Mouse (Mus musculus) thymus, adult 2 months (tissue): ENCODE measurements around the gene Irf9. TPM values are rescaled to one million over a fixed set of nuclear protein-coding genes. Genes with fewer than 3 reads are reported as not detected.

ENCODE experiments used
- DNase-seq: peaks from one replicate; pipeline ENCODE4 v3.0.0; 2021
- H3K27ac ChIP-seq: fragments of 200-500 bp; 2 replicates; pipeline ENCODE4 v1.5.1; 2012; ENCODE audit warnings: low read length, control low read depth; ENCODE audit not compliant: control insufficient read depth, insufficient read depth
- H3K27me3 ChIP-seq: fragments of 200-500 bp; 2 replicates; pipeline ENCODE4 v1.6.1; 2012; ENCODE audit warnings: mild to moderate bottlenecking, low read length, moderate library complexity, mixed read lengths; ENCODE audit not compliant: control insufficient read depth, insufficient read depth
- H3K36me3 ChIP-seq: fragments of 200-500 bp; 2 replicates; pipeline ENCODE4 v1.6.1; 2012; ENCODE audit warnings: mild to moderate bottlenecking, low read length, moderate library complexity; ENCODE audit not compliant: control insufficient read depth, insufficient read depth
- H3K4me1 ChIP-seq: fragments of 200-500 bp; replicated peaks from 2 replicates; pipeline ENCODE4 v1.6.1; 2012; ENCODE audit warnings: low read length; ENCODE audit not compliant: control insufficient read depth, insufficient read depth
- H3K4me3 ChIP-seq: fragments of 200-500 bp; 2 replicates; pipeline ENCODE4 v1.5.1; 2012; ENCODE audit warnings: mild to moderate bottlenecking, low read length, control low read depth, moderate library complexity; ENCODE audit not compliant: control insufficient read depth, insufficient read depth
- CTCF ChIP-seq: fragments of 200-500 bp; IDR thresholded peaks from 2 replicates; pipeline ENCODE4 v1.5.1; 2012; ENCODE audit warnings: mild to moderate bottlenecking, control low read depth, low read length, moderate library complexity, borderline replicate concordance; ENCODE audit not compliant: control insufficient read depth, poor library complexity, insufficient read depth; ENCODE audit errors: extremely low read depth
- POLR2A ChIP-seq: fragments of 200-500 bp; IDR thresholded peaks from 2 replicates; pipeline ENCODE4 v1.6.1; 2012; ENCODE audit warnings: mild to moderate bottlenecking, low read length, control low read depth, moderate library complexity; ENCODE audit not compliant: control insufficient read depth, poor library complexity, insufficient read depth; ENCODE audit errors: extremely low read depth
- WGBS: fragments of 180-500 bp; shearing (Covaris S2); methylation state at CpG from one replicate; pipeline ENCODE4 v1.1.7; 2018; 5-methylcytosine and 5-hydroxymethylcytosine counted together
- polyA plus RNA-seq: library from polyadenylated mRNA; depleted of rRNA; stranded (reverse); fragments of >200 nt; gene quantifications from 2 replicates; pipeline ENCODE4 v1.2.3, GENCODE M21; 2012

The Irf9 gene
- polyA plus RNA-seq, 1 experiment = 162 TPM

DNA sequence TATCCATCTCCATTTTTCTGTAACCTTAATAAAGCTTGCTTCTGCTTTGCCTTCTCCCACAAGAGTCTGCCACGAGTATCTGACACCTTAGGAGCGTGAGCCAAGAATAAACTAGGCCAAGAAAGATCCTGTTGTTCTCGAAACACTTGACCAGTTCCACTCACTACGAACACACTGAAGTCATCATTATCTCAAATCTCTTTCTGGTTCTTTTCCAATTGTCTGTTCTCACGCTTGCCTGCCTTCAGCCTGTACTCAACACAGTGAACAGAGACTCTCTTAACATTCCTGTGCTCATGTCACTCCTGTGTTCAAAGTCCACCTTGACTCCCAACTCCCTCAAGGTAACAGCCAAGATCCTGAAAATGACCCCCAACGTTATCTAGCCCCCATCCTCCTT, 10.0 kb downstream of the Irf9 start:
- no peak for TF ChIP-seq CTCF
- TF ChIP-seq POLR2A = no peak
- WGBS = 88% methylated on average over 6 of the region's 6 CpGs
- DNase-seq = no peak

DNA sequence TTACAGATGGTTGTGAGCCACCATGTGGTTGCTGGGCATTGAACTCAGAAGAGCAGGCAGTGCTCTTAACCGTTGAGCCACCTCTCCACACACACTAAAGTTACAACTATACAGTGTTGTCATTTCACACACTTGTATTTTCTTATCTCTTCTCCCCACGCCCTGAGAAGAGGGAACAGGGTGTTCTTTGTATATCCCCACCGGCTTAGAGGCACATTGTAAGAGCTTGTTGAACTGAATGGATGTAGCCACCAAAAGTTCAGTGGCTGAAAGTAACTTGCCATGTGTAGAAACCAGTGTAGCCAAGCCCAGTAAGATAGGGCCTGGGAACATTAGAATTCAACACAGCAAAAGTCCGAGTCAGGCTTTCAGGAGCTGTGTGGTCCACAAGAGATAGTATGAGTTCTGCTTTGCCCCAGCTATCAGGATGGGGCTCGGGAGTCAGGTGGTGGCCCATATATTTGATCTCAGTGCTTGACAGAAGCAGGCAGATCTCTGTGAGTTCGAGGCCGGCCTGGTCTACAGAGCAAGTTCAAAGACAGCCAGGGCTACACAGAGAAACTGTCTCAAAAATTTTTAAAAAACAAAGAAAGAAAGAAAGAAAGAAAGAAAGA, 11.3 kb downstream of the Irf9 start:
- no peak overlapping the region for H3K4me3 ChIP-seq
- peaks cover 1% of the 10 kb centered on the region; the same call in 1 of the 2 replicates for H3K36me3 ChIP-seq
- no peak for TF ChIP-seq POLR2A
- no peak for TF ChIP-seq CTCF
- no peak overlapping the region for H3K27ac ChIP-seq
- WGBS = 94% methylated on average over 7 of the region's 7 CpGs
- DNase-seq = no peak
- no peaks in the 10 kb centered on the region for H3K27me3 ChIP-seq
- peaks cover 8% of the 10 kb centered on the region for H3K4me1 ChIP-seq

More for the DNA sequence above, 10.0 kb downstream of the Irf9 start:
- H3K27ac ChIP-seq = no peak overlapping the region
- no peaks in the 10 kb centered on the region for H3K27me3 ChIP-seq
- peaks cover 13% of the 10 kb centered on the region; the same call in 1 of the 2 replicates for H3K36me3 ChIP-seq
- peaks cover under 1% of the 10 kb centered on the region for H3K4me1 ChIP-seq
- H3K4me3 ChIP-seq = no peak overlapping the region

DNA sequence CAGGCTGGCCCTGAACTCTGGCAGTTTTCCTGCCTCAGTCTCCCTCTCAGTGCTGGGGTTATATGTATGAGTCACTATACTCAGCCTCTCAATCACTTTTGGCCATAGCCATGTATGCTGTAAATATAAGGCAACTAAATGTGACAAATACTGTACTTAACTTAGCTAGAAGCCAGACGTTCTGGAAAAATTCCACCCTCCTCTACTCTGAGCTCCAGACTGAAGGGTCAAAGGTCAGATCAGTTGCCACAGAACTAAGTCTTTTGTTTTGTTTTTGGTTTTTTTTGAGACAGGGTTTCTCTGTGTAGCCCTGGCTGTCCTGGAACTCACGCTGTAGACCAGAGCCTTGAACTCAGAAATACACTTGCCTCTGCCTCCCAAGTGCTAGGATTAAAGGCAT, 12.5 kb downstream of the Irf9 start:
- Histone ChIP-seq H3K27me3 (no peaks in the 10 kb centered on the region), H3K4me3 (no peak overlapping the region), H3K27ac (no peak overlapping the region), H3K36me3 (no peaks in the 10 kb centered on the region), H3K4me1 (peaks cover 8% of the 10 kb centered on the region)
- DNase-seq = no peak
- 88% methylated on average over 2 of the region's 2 CpGs for WGBS
- TF ChIP-seq CTCF (no peak), POLR2A (no peak)

DNA sequence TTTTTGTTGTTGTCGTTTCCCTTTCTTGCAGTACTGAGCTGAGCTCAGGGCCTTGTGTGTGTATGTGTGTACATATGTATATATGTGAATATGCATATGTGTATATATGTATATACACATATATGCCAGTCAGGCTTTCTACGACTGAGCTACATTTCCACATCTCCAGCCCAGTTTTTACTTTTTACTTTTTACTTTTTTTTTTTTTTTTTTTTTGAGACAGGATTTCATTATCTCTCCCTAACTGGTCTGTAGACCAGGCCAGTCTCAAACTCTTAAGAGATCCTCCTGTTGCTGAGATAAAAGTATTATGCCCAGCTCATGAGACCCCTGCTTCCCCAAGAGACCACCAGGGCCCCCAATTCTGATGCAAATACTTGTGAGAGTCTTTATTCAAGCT, 13.5 kb downstream of the Irf9 start:
- Histone ChIP-seq H3K4me1 (peaks cover 8% of the 10 kb centered on the region), H3K27me3 (no peaks in the 10 kb centered on the region), H3K4me3 (no peak overlapping the region), H3K36me3 (no peaks in the 10 kb centered on the region), H3K27ac (no peak overlapping the region)
- TF ChIP-seq CTCF (no peak), POLR2A (no peak)
- no peak for DNase-seq
- 91% methylated on average over 2 of the region's 2 CpGs for WGBS

DNA sequence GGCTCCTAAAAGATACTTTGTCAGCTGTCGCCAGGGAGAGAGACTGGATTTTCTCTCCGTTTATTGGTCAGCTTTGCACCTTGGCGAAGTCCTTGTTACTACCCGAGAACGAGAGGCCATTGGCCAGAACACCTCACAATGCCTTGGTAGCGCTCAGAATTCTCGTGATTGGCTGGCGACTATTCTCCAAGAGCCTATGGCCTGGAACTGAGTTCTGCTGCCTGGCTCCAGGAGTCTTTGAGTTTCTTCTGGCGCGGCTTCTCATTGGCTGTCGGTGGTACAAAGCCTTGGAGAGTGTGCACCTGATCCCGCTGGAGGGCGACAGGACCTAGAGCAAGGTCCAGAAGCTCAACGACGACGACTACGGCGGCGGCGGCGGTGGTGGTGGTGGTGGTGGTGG, 14.5 kb downstream of the Irf9 start, which contains the start of gene Rec8:
Gene Rec8 (plus strand): TSS at position 216 of the 400 bp plus-strand sequence.
- peaks cover 8% of the 10 kb centered on the region for H3K4me1 ChIP-seq
- H3K4me3 ChIP-seq = peak within 1 kb of the TSS; percentile 24
- no peak for TF ChIP-seq CTCF
- no peak for TF ChIP-seq POLR2A
- H3K27me3 ChIP-seq = no peaks in the 10 kb centered on the region
- no peaks in the 10 kb centered on the region for H3K36me3 ChIP-seq
- 46% methylated on average over 21 of the region's 21 CpGs for WGBS
- no peak within 1 kb of the TSS; the same call in 1 of the 2 replicates for H3K27ac ChIP-seq
- no peak for DNase-seq

DNA sequence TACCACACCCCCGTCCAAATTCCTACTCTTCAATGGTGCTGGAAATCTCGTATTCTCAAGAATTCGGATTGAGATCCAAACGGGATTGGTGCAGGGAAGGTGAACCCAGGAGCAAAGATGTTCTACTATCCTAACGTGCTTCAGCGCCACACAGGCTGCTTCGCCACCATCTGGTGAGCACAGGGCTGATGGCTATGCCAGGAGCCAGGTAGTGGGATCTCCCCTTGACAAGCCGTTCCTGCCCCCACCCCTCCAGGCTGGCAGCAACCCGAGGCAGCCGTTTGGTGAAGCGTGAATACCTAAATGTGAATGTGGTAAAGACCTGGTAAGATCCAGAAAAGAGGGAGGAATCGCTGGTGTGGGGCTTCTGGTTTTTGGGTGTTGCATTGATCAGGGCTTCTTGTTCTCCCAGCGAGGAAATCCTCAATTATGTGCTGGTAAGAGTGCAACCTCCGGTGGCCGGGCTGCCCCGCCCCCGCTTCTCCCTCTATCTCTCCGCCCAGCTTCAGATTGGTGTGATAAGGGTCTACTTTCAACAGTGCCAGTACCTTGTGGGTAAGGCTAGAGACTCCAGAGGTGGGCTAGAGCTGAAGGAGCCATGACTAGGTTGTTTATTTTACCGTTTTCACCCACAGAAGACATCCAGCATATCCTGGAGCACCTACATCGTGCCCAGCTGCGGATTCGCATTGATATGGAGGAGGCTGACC, 15.3 kb downstream of the Irf9 start:
- no peak overlapping the region; the same call in 1 of the 2 replicates for H3K27ac ChIP-seq
- 20% methylated on average over 22 of the region's 22 CpGs for WGBS
- DNase-seq = no peak
- H3K27me3 ChIP-seq = no peaks in the 10 kb centered on the region
- H3K4me3 ChIP-seq = peak overlapping the region; percentile 24
- H3K4me1 ChIP-seq = peaks cover 8% of the 10 kb centered on the region
- H3K36me3 ChIP-seq = no peaks in the 10 kb centered on the region
- TF ChIP-seq POLR2A = no peak
- no peak for TF ChIP-seq CTCF
